Mouse (Mus musculus) testis, adult 2 months (tissue): Measurements from ENCODE around the gene Spcs2. TPM values are rescaled to one million over a fixed set of nuclear protein-coding genes. Genes with fewer than 3 reads are reported as not detected.
"Not testable (repeated sequence)": the region's sequence is repeated elsewhere in the genome, so short reads cannot be mapped to it uniquely, and the experiment has no call there.

ENCODE experiments used
- H3K27ac ChIP-seq: fragments of 200-500 bp; 2 replicates; pipeline ENCODE4 v1.5.1; 2012; ENCODE audit warnings: low read depth, low read length; ENCODE audit not compliant: control insufficient read depth, insufficient read depth
- H3K27me3 ChIP-seq: fragments of 200-500 bp; 2 replicates; pipeline ENCODE4 v1.6.1; 2012; ENCODE audit warnings: mild to moderate bottlenecking, low read length, moderate library complexity; ENCODE audit not compliant: control insufficient read depth, insufficient read depth
- H3K36me3 ChIP-seq: fragments of 200-500 bp; 2 replicates; pipeline ENCODE4 v1.6.1; 2012; ENCODE audit warnings: mild to moderate bottlenecking, low read length; ENCODE audit not compliant: control insufficient read depth, insufficient read depth
- H3K4me1 ChIP-seq: fragments of 200-500 bp; 2 replicates; pipeline ENCODE4 v1.6.1; 2012; ENCODE audit warnings: low read length; ENCODE audit not compliant: control insufficient read depth, insufficient read depth
- H3K4me3 ChIP-seq: fragments of 200-500 bp; 2 replicates; pipeline ENCODE4 v1.5.1; 2012; ENCODE audit warnings: low read depth, mild to moderate bottlenecking, low read length, moderate library complexity, mixed read lengths; ENCODE audit not compliant: control insufficient read depth
- CTCF ChIP-seq: fragments of 200-500 bp; IDR thresholded peaks from 2 replicates; pipeline ENCODE4 v1.5.1; 2012; ENCODE audit warnings: low read depth, mild to moderate bottlenecking, inconsistent platforms, low read length, moderate library complexity; ENCODE audit not compliant: control insufficient read depth, insufficient read depth, insufficient replicate concordance
- POLR2A ChIP-seq: fragments of 200-500 bp; IDR thresholded peaks from 2 replicates; pipeline ENCODE4 v1.6.1; 2012; ENCODE audit warnings: low read depth, mild to moderate bottlenecking, inconsistent platforms, low read length, moderate library complexity; ENCODE audit not compliant: control insufficient read depth
- polyA plus RNA-seq: library from polyadenylated mRNA; depleted of rRNA; stranded (reverse); fragments of >200 nt; gene quantifications from 2 replicates; pipeline ENCODE4 v1.2.3, GENCODE M21; 2012

Gene Spcs2
- polyA plus RNA-seq, 1 experiment, result 204 TPM

DNA sequence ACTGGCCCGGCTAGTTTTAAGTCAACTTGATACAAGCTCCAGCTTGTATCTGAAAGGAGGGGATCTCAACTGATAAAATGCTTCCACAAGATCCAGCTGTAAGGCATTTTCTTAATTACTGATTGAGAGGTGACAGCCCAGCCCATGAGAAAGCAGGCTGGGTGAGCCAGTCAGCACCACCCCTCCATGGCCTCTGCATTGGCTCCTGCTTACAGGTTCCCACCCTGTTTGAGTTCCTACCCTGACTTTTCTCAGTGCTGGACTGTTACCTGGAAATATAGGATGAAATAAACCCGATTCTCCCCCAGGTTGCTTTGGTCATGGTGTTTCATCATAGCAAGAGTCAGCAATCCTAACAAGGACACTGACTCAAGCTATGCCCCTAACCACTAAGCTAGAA, 41.3 kb downstream of the Spcs2 start:
- no peaks in the 10 kb centered on the region for H3K27me3 ChIP-seq
- no peaks in the 10 kb centered on the region for H3K36me3 ChIP-seq
- no peak overlapping the region for H3K4me3 ChIP-seq
- TF ChIP-seq POLR2A, result no peak
- TF ChIP-seq CTCF, result no peak
- no peak overlapping the region for H3K27ac ChIP-seq
- no peaks in the 10 kb centered on the region for H3K4me1 ChIP-seq

DNA sequence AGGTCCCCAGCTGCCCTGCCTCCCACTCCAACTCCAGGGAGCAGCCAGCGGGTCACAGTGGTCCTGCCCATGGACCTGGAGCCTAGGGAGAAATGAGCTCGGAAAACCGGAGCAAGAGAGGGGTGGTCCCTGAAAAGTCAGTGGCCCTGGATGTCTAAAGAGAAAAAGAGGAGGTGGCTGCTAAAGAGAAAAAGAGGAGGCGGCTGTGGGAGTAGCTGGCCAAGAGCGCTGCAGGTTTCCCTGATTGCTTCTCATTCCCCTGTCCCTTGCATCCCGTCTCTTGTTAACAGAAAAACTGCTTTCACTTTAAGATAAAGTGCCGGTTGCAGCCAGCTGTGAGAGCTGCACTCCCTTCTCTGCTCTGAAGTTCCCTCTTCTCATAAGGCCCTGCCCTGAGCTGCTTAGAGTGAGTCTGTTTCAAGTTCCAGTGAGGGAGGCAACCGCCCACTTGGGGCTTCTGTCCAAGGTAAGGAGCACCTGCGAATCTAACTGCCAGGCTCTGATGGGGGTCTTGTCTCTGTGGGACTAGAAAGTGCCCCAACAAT, 45.0 kb downstream of the Spcs2 start:
- H3K27me3 ChIP-seq, H3K36me3 ChIP-seq, H3K27ac ChIP-seq, H3K4me3 ChIP-seq, H3K4me1 ChIP-seq: not testable (repeated sequence)

- no peak overlapping the region for H3K27ac ChIP-seq
- TF ChIP-seq CTCF (peak; percentile 29; the same call in 1 of the 2 replicates), POLR2A (no peak)
- no peaks in the 10 kb centered on the region for H3K27me3 ChIP-seq
These were observed 49.9 kb downstream of the Spcs2 start for GRCm38 (mm10) chr7:99813394-99813793.

DNA sequence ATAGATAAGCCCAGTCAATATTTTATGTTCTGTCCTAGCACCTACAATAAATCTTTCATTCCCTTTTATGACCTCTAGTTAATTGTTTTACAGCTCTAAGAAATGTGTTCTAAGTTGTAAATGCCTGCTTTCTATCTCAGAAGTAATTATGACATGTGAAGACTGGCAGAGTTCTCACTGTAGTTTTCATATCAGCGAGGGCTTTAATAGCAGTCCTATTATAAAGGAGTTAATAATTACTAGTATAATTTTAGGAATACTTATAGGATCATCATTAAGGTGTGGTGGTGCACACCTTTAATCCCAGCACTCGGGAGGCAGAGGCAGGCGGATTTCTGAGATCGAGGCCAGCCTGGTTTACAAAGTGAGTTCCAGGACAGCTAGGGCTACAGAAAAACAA, 51.6 kb downstream of the Spcs2 start:
- no peaks in the 10 kb centered on the region for H3K4me1 ChIP-seq
- TF ChIP-seq CTCF, result no peak
- no peak for TF ChIP-seq POLR2A
- H3K27ac ChIP-seq, result no peak overlapping the region
- no peaks in the 10 kb centered on the region for H3K27me3 ChIP-seq
- no peaks in the 10 kb centered on the region; the same call in 1 of the 2 replicates for H3K36me3 ChIP-seq
- no peak overlapping the region for H3K4me3 ChIP-seq

More at GRCm38 (mm10) chr7:99813394-99813793, 49.9 kb downstream of the Spcs2 start:
- H3K4me3 ChIP-seq, result no peak overlapping the region
- H3K4me1 ChIP-seq, result no peaks in the 10 kb centered on the region
- no peaks in the 10 kb centered on the region; the same call in 1 of the 2 replicates for H3K36me3 ChIP-seq

- Histone ChIP-seq H3K36me3 (no peaks in the 10 kb centered on the region; the same call in 1 of the 2 replicates), H3K4me3 (no peak overlapping the region), H3K27me3 (no peaks in the 10 kb centered on the region), H3K4me1 (no peaks in the 10 kb centered on the region), H3K27ac (no peak overlapping the region)
- TF ChIP-seq POLR2A, result no peak
These were observed 52.4 kb downstream of the Spcs2 start for GRCm38 (mm10) chr7:99810814-99811213.

DNA sequence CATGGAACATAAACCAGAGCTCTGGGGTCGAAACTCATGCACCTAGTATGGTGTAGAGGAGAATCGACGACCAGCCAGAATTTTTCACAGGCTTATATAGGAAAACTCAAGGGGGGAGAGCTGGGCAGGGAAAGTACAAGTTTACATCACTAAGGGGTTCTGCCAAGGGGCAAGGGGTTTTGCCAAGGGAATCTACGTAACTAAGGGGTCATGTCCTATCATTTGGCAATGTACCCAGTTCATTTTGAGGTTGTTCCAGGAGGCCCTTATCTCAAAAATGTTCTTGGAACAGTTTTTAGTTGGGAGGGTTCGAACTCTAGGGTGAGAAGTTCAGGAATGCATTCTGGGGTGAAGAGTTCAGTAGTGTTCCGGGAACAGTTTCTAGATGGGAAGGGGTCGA, 56.2 kb downstream of the Spcs2 start:
- H3K4me1 ChIP-seq, H3K27ac ChIP-seq, H3K27me3 ChIP-seq, H3K36me3 ChIP-seq, H3K4me3 ChIP-seq: not testable (repeated sequence)

DNA sequence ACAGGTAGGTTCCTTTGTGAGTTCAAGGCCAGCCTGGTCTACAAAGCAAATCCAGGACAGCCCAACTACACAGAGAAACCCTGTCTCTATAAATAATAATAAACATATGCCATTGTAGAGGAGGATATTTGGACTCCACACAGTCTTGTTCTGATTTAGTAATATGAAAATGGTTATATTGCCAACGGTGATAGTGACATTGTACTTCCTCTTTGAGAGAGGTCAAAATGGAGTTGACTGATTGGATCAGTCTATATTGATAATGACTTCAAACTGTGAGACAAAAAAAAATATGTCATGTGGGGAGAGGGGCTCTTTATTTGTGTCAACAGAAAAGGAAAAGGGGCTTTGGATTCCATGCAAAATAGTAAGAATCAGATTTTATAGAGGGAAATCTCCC, 57.9 kb downstream of the Spcs2 start:
- Histone ChIP-seq H3K36me3 (no peaks in the 10 kb centered on the region), H3K4me1 (no peaks in the 10 kb centered on the region), H3K27me3 (no peaks in the 10 kb centered on the region), H3K4me3 (no peak overlapping the region), H3K27ac (no peak overlapping the region)
- no peak for TF ChIP-seq CTCF

- not testable (repeated sequence) for H3K4me3 ChIP-seq, H3K36me3 ChIP-seq, H3K4me1 ChIP-seq, H3K27ac ChIP-seq, H3K27me3 ChIP-seq
These were observed 59.2 kb downstream of the Spcs2 start for GRCm38 (mm10) chr7:99804033-99804432.
